Mouse (Mus musculus) forebrain, embryonic 16.5 days (tissue): ENCODE measurements at regions not wholly inside any gene's neighbourhood (a gene's known extent, or its start where the extent isn't known, plus 50 kb on each side); places are given as distances from the start of the nearest gene placed in this dataset.

Experiments
- ATAC-seq: fragments of 200-750 bp; cut with Nextera tagmentation; 2 replicates; pipeline ENCODE4 v1.8.0; 2017; ENCODE audit warnings: mild to moderate bottlenecking, moderate library complexity
- H3K27ac ChIP-seq: fragments of 300-500 bp; sonication (generic); 2 replicates; pipeline ENCODE4 v1.5.1; 2014; ENCODE audit warnings: low read length, control low read depth
- H3K27me3 ChIP-seq: fragments of 300-500 bp; sonication (generic); replicated peaks from 2 replicates; pipeline ENCODE4 v1.6.1; 2014; ENCODE audit warnings: low read length; ENCODE audit not compliant: control insufficient read depth, insufficient read depth
- H3K36me3 ChIP-seq: fragments of 300-500 bp; sonication (generic); 2 replicates; pipeline ENCODE4 v1.6.1; 2014; ENCODE audit not compliant: control insufficient read depth, insufficient read depth
- H3K4me1 ChIP-seq: fragments of 300-500 bp; sonication (generic); replicated peaks from 2 replicates; pipeline ENCODE4 v1.6.1; 2014; ENCODE audit warnings: low read length; ENCODE audit not compliant: control insufficient read depth, insufficient read depth
- H3K4me2 ChIP-seq: fragments of 300-500 bp; sonication (generic); 2 replicates; pipeline ENCODE4 v1.6.1; 2014; ENCODE audit warnings: mild to moderate bottlenecking, low read length, control low read depth
- H3K4me3 ChIP-seq: fragments of 300-500 bp; sonication (generic); replicated peaks from 2 replicates; pipeline ENCODE4 v1.5.1; 2014; ENCODE audit warnings: mild to moderate bottlenecking, low read length, control low read depth
- H3K9ac ChIP-seq: fragments of 300-500 bp; sonication (generic); replicated peaks from 2 replicates; pipeline ENCODE4 v1.6.1; 2014; ENCODE audit warnings: low read depth, low read length, control low read depth
- H3K9me3 ChIP-seq: fragments of 300-500 bp; sonication (generic); 2 replicates; pipeline ENCODE4 v1.6.1; 2016; ENCODE audit warnings: low read length; ENCODE audit not compliant: control insufficient read depth
- WGBS: fragments of 180-500 bp; shearing (Covaris S2); extraction: QIAGEN DNeasy Blood & Tissue Kit; methylation state at CpG from one replicate; pipeline ENCODE4 v1.1.7; 2014; 5-methylcytosine and 5-hydroxymethylcytosine counted together

- peaks cover 12% of the 10 kb centered on the region for H3K4me1 ChIP-seq
- ATAC-seq: no peak
- H3K4me2 ChIP-seq: no peak overlapping the region
Observed at GRCm38 (mm10) chr6:127365651-127366050, 81.0 kb upstream of the Parp11 start.

DNA sequence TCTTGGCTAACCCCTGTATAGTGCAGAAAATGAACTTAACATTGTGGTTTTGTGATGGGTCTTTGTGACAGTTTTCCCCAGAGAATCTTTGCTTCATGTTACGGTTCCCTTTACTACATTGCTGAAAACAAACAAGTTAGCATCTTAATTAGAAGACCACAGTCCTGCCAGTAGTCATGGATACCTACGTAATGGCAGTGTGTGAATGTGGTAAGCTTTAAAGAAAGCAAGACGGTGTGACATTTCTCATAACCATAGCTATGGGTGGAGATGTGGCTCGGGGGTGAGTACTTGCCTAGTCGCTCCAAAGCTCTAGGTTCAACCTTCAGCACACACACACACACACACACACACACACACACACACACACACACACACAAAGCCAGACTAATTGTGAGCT lies 73.6 kb upstream of the Parp11 start:
- no peak overlapping the region for H3K4me2 ChIP-seq
- H3K9me3 ChIP-seq: no peaks in the 10 kb centered on the region
- H3K4me1 ChIP-seq: peaks cover 8% of the 10 kb centered on the region
- no peaks in the 10 kb centered on the region for H3K27me3 ChIP-seq
- 0 out of 2 replicates have a peak, but pooled peaks have one; percentile 57 for ATAC-seq
- no peak overlapping the region for H3K9ac ChIP-seq
- no peaks in the 10 kb centered on the region for H3K36me3 ChIP-seq
- no peak overlapping the region for H3K27ac ChIP-seq
- WGBS: 29% methylated on average over 5 of the region's 5 CpGs
- no peak overlapping the region for H3K4me3 ChIP-seq

More at GRCm38 (mm10) chr6:127365651-127366050, 81.0 kb upstream of the Parp11 start:
- no peaks in the 10 kb centered on the region for H3K36me3 ChIP-seq
- 75% methylated on average over 2 of the region's 2 CpGs for WGBS
- H3K4me3 ChIP-seq: no peak overlapping the region
- no peaks in the 10 kb centered on the region for H3K27me3 ChIP-seq
- H3K9me3 ChIP-seq: no peaks in the 10 kb centered on the region
- no peak overlapping the region for H3K9ac ChIP-seq
- H3K27ac ChIP-seq: no peak overlapping the region

GRCm38 (mm10) chr6:127373797-127374463 lies 72.7 kb upstream of the Parp11 start:
- H3K27ac ChIP-seq: no peak overlapping the region
- H3K4me1 ChIP-seq: peaks cover 11% of the 10 kb centered on the region
- no peak for ATAC-seq
- H3K4me3 ChIP-seq: no peak overlapping the region
- H3K4me2 ChIP-seq: no peak overlapping the region
- H3K36me3 ChIP-seq: no peaks in the 10 kb centered on the region
- WGBS: 49% methylated on average over 13 of the region's 13 CpGs
- no peak overlapping the region for H3K9ac ChIP-seq
- no peaks in the 10 kb centered on the region for H3K9me3 ChIP-seq
- H3K27me3 ChIP-seq: no peaks in the 10 kb centered on the region

DNA sequence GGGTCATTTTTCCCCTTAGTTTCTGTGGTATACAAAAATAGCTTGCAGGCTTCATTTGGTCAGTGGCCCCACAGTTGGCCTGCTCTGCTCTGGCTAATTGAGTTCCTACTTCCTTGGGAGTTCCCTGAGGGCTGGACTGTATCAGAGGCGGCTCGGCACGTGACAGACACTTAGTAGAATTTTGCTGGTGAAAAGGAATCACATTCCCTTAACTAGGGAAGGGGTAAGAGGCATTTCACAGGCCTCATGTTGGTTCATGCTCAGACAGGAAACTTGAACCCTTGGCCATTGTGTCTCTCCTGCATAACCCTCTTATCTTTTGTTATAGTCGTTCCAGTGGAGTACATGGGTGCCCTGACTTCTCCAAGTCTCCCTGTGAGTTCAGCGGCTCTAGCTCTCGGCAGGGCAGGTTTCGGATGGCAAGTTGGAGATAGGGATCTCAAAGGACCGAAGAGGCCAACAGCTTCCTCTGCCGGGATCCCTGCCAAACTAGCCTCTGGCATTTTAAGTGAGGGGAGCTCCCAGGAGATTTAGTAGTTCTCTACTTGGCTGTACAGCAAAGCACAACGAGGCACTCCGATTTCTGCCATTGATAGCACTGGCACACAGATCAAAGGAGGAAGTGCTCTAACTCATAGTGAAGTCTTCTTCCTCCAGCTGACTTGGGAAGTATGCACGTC lies 72.0 kb upstream of the Parp11 start:
- no peaks in the 10 kb centered on the region for H3K27me3 ChIP-seq
- 52% methylated on average over 12 of the region's 12 CpGs for WGBS
- no peak overlapping the region for H3K4me3 ChIP-seq
- no peak overlapping the region for H3K4me2 ChIP-seq
- H3K9ac ChIP-seq: no peak overlapping the region
- H3K9me3 ChIP-seq: no peaks in the 10 kb centered on the region
- peaks cover 11% of the 10 kb centered on the region for H3K4me1 ChIP-seq
- no peaks in the 10 kb centered on the region for H3K36me3 ChIP-seq
- no peak overlapping the region for H3K27ac ChIP-seq
- no peak for ATAC-seq

DNA sequence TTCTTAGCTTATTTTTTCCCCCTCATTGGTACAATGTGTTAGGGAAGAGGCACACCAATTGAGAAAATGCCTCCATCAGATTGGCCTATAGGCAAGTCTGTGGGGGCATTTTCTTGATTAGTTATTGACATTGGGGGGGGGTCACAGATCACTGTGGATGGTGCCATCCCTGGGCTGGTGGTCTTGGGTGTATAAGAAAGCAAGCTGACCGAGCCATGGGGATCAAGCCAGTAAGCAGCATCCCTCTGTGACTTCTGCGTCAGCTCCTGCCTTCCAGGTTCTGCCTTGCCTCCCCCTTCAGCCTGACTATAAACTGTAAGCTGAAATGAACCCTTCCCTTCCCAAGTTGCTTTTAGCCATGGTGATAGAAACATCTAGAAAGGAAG lies 71.5 kb upstream of the Parp11 start:
- Histone ChIP-seq H3K4me3 (no peak overlapping the region), H3K36me3 (no peaks in the 10 kb centered on the region), H3K9ac (no peak overlapping the region), H3K27ac (no peak overlapping the region), H3K9me3 (no peaks in the 10 kb centered on the region), H3K4me2 (no peak overlapping the region), H3K27me3 (no peaks in the 10 kb centered on the region), H3K4me1 (peaks cover 11% of the 10 kb centered on the region)
- 95% methylated on average over 2 of the region's 2 CpGs for WGBS
- no peak for ATAC-seq

DNA sequence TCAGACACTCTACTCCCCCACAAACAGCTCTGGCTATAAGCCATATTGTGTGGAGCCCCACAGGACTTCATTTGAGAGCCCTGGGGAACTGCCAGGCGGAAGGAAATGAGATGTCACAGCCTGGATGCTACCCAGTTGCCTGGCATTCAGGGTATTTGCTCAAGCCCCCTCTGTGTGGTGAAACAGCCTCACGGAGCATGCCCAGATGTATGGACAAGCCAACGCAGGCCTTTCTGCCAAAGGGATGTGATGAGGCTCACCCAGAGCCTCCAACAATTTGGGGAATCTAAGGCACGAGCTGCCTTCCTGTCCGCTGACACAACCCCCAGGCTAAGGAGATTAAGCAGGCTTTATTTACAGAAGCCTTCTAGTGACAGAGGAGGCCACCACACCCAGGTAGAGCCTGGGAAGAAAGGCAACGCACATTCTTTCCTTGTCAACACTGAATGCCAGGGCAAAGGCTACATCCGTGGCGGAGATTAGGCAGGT lies 70.9 kb upstream of the Parp11 start:
- no peak overlapping the region for H3K27ac ChIP-seq
- no peaks in the 10 kb centered on the region for H3K27me3 ChIP-seq
- H3K36me3 ChIP-seq: no peaks in the 10 kb centered on the region
- WGBS: 55% methylated on average over 8 of the region's 8 CpGs
- H3K9ac ChIP-seq: no peak overlapping the region
- ATAC-seq: 0 out of 2 replicates have a peak, but pooled peaks have one; percentile 28
- H3K9me3 ChIP-seq: no peaks in the 10 kb centered on the region
- no peak overlapping the region for H3K4me2 ChIP-seq
- no peak overlapping the region for H3K4me3 ChIP-seq
- H3K4me1 ChIP-seq: peaks cover 11% of the 10 kb centered on the region

DNA sequence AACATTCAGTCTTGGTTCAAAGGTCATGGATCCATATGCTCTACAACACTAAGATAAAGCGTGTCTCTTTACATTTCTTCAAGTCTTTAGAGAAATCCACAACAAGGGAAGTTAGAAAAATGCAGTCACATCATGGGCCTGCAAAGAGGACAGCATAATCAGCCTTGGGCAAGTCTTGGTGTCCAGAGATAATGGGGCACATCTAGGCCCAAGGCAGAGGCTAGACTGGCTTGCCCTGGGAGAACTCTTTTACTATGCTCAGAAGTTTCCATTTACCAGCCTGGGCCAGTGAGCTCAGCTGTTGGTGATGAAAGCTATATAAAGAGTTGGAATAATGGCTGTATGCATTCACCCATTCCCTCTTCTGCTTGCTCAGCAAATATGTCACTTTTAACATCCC lies 67.9 kb upstream of the Parp11 start:
- no peak overlapping the region for H3K9ac ChIP-seq
- no peaks in the 10 kb centered on the region for H3K36me3 ChIP-seq
- ATAC-seq: no peak

DNA sequence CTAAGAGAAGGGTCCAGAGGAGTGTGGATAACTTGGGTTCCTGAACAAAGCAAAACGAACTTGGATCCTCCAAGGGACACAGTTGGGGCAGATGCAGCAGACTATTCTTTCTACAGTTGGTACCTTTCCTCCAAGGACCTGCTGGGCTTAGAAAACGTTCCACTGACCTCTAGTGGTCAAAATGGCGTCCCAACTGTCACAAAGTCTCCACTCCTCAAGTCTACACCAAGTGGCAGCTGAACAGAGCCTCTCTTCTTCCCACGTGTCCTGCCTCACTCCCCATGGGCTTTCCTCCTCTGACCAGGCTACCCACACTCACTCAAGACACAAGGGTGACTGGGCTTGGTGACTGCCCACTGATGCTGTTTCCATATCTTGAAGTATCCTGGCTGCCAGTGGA lies 67.1 kb upstream of the Parp11 start:
- Histone ChIP-seq H3K27me3 (no peaks in the 10 kb centered on the region), H3K9ac (no peak overlapping the region), H3K4me3 (no peak overlapping the region), H3K36me3 (no peaks in the 10 kb centered on the region), H3K4me2 (no peak overlapping the region), H3K27ac (no peak overlapping the region), H3K9me3 (no peaks in the 10 kb centered on the region), H3K4me1 (peaks cover 11% of the 10 kb centered on the region)
- 9% methylated on average over 4 of the region's 4 CpGs for WGBS
- ATAC-seq: no peak

More for the DNA sequence above, 67.9 kb upstream of the Parp11 start:
- Histone ChIP-seq H3K27me3 (no peaks in the 10 kb centered on the region), H3K27ac (no peak overlapping the region), H3K4me2 (no peak overlapping the region), H3K4me3 (no peak overlapping the region), H3K9me3 (no peaks in the 10 kb centered on the region), H3K4me1 (peaks cover 11% of the 10 kb centered on the region)
- 98% methylated on average over 1 of the region's 1 CpGs for WGBS

DNA sequence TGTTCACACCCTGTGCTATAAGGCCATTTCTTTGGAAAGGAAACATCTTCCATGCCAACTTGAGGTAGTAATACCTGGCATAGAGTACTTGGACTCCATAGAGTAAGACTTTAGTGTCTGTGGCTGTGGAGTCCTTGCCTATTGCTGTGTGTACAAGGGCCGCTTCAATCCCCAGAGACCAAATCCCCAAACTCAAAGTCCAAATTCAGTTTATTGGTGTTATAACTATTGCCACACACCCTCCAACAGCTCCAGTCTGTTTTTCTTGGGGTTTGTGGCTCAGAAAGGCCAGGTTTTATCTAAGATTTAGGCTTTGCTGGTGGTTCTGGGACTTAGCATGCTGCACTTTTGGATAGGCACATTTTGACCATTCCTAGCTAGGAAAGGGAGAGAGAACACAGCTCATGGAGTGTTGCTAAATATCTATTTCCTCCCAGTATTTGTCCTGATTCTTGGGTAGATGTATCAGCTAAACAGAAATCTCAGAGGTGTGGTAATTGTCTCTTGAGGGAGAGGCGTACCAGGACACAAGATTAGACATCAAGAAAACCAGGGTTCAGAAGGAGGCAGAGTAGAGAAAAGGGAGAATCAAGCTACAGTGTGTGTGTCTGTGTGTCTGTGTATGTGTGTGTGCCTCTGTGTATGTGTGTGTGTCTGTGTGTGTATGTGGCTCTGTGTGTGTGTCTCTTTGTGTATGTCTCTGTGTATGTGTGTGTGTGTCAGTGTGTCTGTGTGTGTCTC lies 65.3 kb upstream of the Parp11 start:
- 90% methylated on average over 2 of the region's 2 CpGs for WGBS

More for the DNA sequence above, 65.3 kb upstream of the Parp11 start:
- Histone ChIP-seq H3K36me3 (no peaks in the 10 kb centered on the region), H3K27me3 (no peaks in the 10 kb centered on the region), H3K9ac (no peak overlapping the region), H3K4me1 (0 out of 2 replicates have a peak, but pooled peaks cover 3% of the 10 kb centered on the region), H3K27ac (no peak overlapping the region), H3K4me2 (no peak overlapping the region), H3K4me3 (no peak overlapping the region), H3K9me3 (no peaks in the 10 kb centered on the region)
- ATAC-seq: no peak
